Mouse (Mus musculus) WW6 (cell line): ENCODE measurements around the gene Olfr30.
"Not testable (repeated sequence)": the region's sequence is repeated elsewhere in the genome, so short reads cannot be mapped to it uniquely, and the experiment has no call there.

ENCODE experiments used
- DNase-seq: peaks from one replicate; pipeline ENCODE4 v3.0.0-alpha.2; 2013; ENCODE audit warnings: low read depth, low spot score

Olfr30 gene

GRCm38 (mm10) chr11:58462170-58462569 lies at the start of gene Olfr30:
Gene Olfr30 (minus strand): TSS chr11:58462270.
- DNase-seq = no peak

- DNase-seq = not testable (repeated sequence)
Measured at GRCm38 (mm10) chr11:58509058-58509457, 47.0 kb upstream of the Olfr30 start.

GRCm38 (mm10) chr11:58502472-58502871 lies 40.4 kb upstream of the Olfr30 start, which contains the start of gene Olfr331:
Gene Olfr331 (minus strand): TSS chr11:58502572.
- not testable (repeated sequence) for DNase-seq

GRCm38 (mm10) chr11:58499290-58499689 lies 37.2 kb upstream of the Olfr30 start:
- DNase-seq = no peak

DNA sequence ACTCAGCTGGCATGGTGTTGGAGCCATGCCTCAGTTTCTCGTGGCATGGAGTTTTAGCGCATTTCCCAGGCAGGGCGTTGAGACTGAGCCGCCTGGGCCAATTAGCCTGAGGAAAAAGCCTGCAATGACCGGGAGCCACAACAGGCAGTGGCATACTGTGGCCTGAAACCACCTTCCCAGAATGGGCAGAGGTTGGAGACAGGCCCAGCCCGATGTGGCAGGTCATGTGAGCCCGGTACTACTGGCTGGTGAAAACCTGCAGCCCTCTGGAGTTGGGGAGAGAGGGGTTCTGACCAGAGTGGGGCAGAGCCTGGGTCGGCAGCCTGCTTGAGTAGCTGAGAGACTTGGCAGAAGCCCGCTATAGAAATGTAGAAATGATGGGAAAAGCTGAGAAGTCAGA lies 36.7 kb upstream of the Olfr30 start:
- no peak for DNase-seq

GRCm38 (mm10) chr11:58492455-58492854 lies 30.4 kb upstream of the Olfr30 start, which contains the start of gene Olfr332:
Gene Olfr332 (minus strand): TSS chr11:58492555.
- DNase-seq = no peak

GRCm38 (mm10) chr11:58453592-58453991 lies 8.5 kb downstream of the Olfr30 start:
- no peak for DNase-seq

DNA sequence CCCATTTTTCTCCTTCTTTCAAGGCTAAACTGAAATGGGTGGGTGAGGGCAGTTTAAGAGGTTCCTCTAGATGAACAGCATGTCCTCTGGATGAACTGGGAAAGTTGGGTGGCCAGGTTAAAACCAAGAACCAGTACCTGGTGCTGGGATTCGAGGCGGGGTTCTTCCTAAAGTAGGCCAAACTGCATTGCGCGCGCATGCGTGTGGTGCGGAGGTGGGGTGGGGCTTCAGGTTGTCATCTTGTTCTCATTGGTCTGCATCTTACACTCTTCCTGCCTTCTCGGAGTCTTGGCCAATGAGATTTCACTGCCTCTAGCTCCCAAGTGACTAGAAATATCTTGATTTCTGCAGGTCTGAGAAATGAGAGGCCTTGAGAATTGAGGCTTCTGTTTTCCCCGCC lies 9.3 kb downstream of the Olfr30 start, which contains the start of gene Lypd9:
Gene Lypd9, minus strand, starts transcription at position 165 of the 400 bp plus-strand sequence.
- no peak for DNase-seq

GRCm38 (mm10) chr11:58437866-58438265 lies 24.2 kb downstream of the Olfr30 start:
- DNase-seq = no peak

DNA sequence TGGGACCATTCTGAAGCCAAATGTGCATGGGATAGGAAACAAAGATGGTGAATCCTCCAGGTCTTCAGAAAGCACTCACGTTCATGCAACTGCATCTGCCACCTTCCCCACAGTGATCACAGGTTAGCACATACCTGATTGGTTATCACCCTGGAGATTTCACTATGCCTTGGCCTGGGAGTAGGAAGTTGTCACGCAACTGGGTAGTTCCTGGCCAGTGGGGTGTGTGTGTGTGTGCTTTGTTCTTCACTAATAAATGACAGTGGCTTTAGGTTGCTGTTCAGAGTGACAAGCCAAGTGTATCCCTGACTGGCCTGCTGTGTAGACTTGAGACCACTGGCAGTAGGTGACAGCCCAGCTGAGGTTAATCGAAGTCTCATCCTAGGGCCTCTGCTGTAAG lies 29.8 kb downstream of the Olfr30 start, which contains the start of gene Gm12253:
Gene Gm12253, plus strand, starts transcription at position 301 of the 400 bp plus-strand sequence.
- DNase-seq = no peak

- no peak for DNase-seq
Measured at GRCm38 (mm10) chr11:58420815-58421214, 41.3 kb downstream of the Olfr30 start, which contains the start of gene 1810065E05Rik. Gene 1810065E05Rik (plus strand): TSS chr11:58421111.

GRCm38 (mm10) chr11:58418336-58418735 lies 43.7 kb downstream of the Olfr30 start:
- no peak for DNase-seq

DNA sequence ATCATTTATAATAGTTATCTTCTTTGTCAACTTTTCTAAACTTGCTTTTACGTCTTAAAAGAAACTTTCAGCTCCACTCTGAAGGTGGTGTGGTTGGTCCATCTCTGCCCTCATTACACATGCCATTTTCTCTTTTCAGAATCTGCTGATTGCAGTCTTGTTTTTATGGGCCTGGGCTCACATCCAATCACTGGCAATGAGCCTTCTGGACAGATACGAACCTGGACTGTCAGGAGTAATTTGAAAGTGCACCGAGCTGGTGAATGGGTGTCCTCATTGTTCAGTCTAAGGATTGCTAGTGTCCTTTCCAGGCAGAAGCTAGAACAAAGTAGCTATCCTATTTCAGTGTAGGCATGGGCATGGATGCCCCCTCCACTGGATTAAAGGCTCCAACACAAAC lies 54.0 kb downstream of the Olfr30 start:
- no peak for DNase-seq
